Mouse (Mus musculus) brain, embryonic 14.5 days (tissue): ENCODE results near the gene Fam149a.

Source experiments
- CTCF ChIP-seq: fragments of 200-500 bp; IDR thresholded peaks from 2 replicates; pipeline ENCODE4 v1.5.1; 2012; ENCODE audit warnings: inconsistent platforms, mild to moderate bottlenecking, moderate library complexity, borderline replicate concordance; ENCODE audit not compliant: insufficient read depth, insufficient read length; ENCODE audit errors: extremely low read depth
- POLR2A ChIP-seq: fragments of 200-500 bp; IDR thresholded peaks from 2 replicates; pipeline ENCODE4 v1.6.1; 2012; ENCODE audit warnings: mild to moderate bottlenecking, inconsistent platforms, borderline replicate concordance; ENCODE audit not compliant: poor library complexity, insufficient read depth, insufficient read length, severe bottlenecking; ENCODE audit errors: extremely low read depth

GRCm38 (mm10) chr8:45295276-45295675 is 86.8 kb downstream of the Fam149a start:
- no peak for TF ChIP-seq POLR2A
- TF ChIP-seq CTCF: no peak
